Mouse (Mus musculus) gastrocnemius, adult 2 months (tissue): ENCODE data around the gene Zfp113. TPM values are rescaled to one million over a fixed set of nuclear protein-coding genes. Genes with fewer than 3 reads are reported as not detected.
A peak's percentile ranks its signal among the peaks of the same experiment; 100 is the strongest.
"Not testable (repeated sequence)": the region's sequence is repeated elsewhere in the genome, so short reads cannot be mapped to it uniquely, and the experiment has no call there.

Source experiments
- DNase-seq: peaks from one replicate; pipeline ENCODE4 v3.0.0; 2022
- H3K27ac ChIP-seq: fragments of 200-600 bp; 2 replicates; pipeline ENCODE4 v1.8.1; 2022; ENCODE audit warnings: mild to moderate bottlenecking
- H3K4me3 ChIP-seq: fragments of 200-600 bp; 2 replicates; pipeline ENCODE4 v1.8.1; 2022; ENCODE audit warnings: mild to moderate bottlenecking, moderate library complexity
- CTCF ChIP-seq: fragments of 200-600 bp; IDR thresholded peaks from 2 replicates; pipeline ENCODE4 v1.8.1; 2022; ENCODE audit warnings: antibody characterized with exemption, mild to moderate bottlenecking, moderate library complexity
- intact Hi-C: fragments of 180-260 bp; cut with DNase I; formaldehyde crosslinking; loops from one replicate; pipeline ENCODE4 v1.15.1; 2025
- microRNA-seq: library from miRNA; unstranded; fragments of <30 nt; microRNA quantifications from one replicate; pipeline ENCODE4 v1.2.0, GENCODE M21; 2021
- total RNA-seq, 2 experiments: library from RNA; stranded (reverse); gene quantifications; 2 replicates each; pipeline ENCODE4 v1.2.3; 2021

The Zfp113 gene
- total RNA-seq, 2 experiments from 2014 or later = 3.7 to 6.9 TPM

GRCm38 (mm10) chr5:138117199-138118015 is 38.1 kb downstream of the Zfp113 start:
- Histone ChIP-seq H3K27ac (peak overlapping the region; percentile 99), H3K4me3 (peak overlapping the region; percentile 90)
- DNase-seq = no peak
- intact Hi-C loops = loop anchor here (1.0 to 2.0 kb wide), 3 partner anchors 33 to 77 kb away; partner anchors contain the start of genes Mblac1, Zfp113 and Zkscan1
- TF ChIP-seq CTCF = no peak

GRCm38 (mm10) chr5:138116255-138117198 is 39.0 kb downstream of the Zfp113 start, which contains the start of gene Zscan21:
Zscan21 (plus strand) TSS chr5:138116903.
- Histone ChIP-seq H3K4me3 (peak within 1 kb of the TSS; percentile 90), H3K27ac (peak within 1 kb of the TSS; percentile 99)
- intact Hi-C loops = loop anchor here (1.0 to 2.0 kb wide), 3 partner anchors 32 to 78 kb away; partner anchors contain the start of genes Mblac1, Zfp113 and Zkscan1
- DNase-seq = peak; percentile 94
- peak; percentile 28 for TF ChIP-seq CTCF

GRCm38 (mm10) chr5:138109847-138110396 is 45.6 kb downstream of the Zfp113 start:
- H3K4me3 ChIP-seq, intact Hi-C loops, H3K27ac ChIP-seq, DNase-seq: not testable (repeated sequence)
- 0 out of 2 replicates have a peak, but pooled peaks have one; percentile 6 for TF ChIP-seq CTCF

GRCm38 (mm10) chr5:138107130-138107529 is 48.4 kb downstream of the Zfp113 start:
- TF ChIP-seq CTCF = no peak
- H3K4me3 ChIP-seq = no peak overlapping the region
- H3K27ac ChIP-seq = no peak overlapping the region
- DNase-seq = no peak
- intact Hi-C loops = no loop called here

DNA sequence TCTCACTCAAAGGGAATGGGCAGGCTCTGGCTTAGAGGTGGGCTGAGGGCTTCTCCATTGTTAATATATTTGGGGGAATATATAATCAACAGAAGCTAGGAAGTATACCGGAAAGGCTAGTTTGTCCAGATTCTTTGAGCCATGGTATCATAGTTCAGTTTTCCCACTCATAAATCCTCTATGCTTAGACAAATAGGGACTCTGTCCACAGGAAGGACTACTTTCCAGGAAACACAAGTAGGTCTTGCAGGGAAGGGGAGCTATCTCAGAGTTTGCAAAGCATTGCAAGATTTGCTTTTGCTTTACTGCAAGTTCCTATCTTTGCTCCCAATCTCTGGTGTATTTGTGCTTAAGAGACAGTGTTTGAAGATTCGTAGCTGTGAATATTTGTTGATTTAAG is 50.6 kb downstream of the Zfp113 start:
- Histone ChIP-seq H3K27ac (no peak overlapping the region), H3K4me3 (no peak overlapping the region)
- intact Hi-C loops = no loop called here
- no peak for TF ChIP-seq CTCF
- no peak for DNase-seq

GRCm38 (mm10) chr5:138094474-138094873 is 61.1 kb downstream of the Zfp113 start:
- intact Hi-C loops = no loop called here
- no peak for DNase-seq
- Histone ChIP-seq H3K27ac (no peak overlapping the region), H3K4me3 (no peak overlapping the region)
- TF ChIP-seq CTCF = no peak

- intact Hi-C loops = no loop called here
- no peak for TF ChIP-seq CTCF
- Histone ChIP-seq H3K4me3 (no peak overlapping the region), H3K27ac (no peak overlapping the region)
- DNase-seq = no peak
These were observed 62.8 kb downstream of the Zfp113 start for GRCm38 (mm10) chr5:138092771-138093170.

DNA sequence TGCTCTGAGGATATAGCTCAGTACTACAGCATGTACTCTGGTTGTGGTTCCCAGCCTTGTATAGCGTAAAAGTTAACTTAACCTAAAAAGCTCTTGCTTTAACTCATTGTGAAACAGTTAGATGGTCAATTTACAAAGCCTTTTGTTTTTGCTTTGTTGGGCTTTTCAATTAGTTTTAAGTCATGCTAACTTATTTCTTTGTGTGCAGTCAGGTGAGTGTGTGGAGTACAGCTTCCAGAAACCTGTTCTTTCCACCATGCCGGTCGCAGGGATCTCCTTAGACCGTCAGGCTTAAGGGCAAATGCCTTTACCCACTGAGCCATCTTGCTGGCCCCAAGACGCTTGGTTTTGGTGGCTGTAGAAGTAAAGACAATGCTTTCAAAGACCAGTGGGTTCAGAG is 64.8 kb downstream of the Zfp113 start:
- Histone ChIP-seq H3K4me3 (no peak overlapping the region), H3K27ac (no peak overlapping the region)
- intact Hi-C loops = no loop called here
- no peak for TF ChIP-seq CTCF
- no peak for DNase-seq

GRCm38 (mm10) chr5:138090271-138090670 is 65.3 kb downstream of the Zfp113 start:
- intact Hi-C loops = no loop called here
- Histone ChIP-seq H3K4me3 (no peak overlapping the region), H3K27ac (no peak overlapping the region)
- TF ChIP-seq CTCF = peak; percentile 50
- DNase-seq = no peak

Small RNAs within 50 kb of the gene (microRNA-seq; reads per million reads assigned to microRNA genes)
- gene Mir106b = 966 reads per million, percentile 76 among the genes with 10 or more reads in this experiment
- 324 reads per million, percentile 61 among the genes with 10 or more reads in this experiment for gene Mir25
- 2,121 reads per million, percentile 83 among the genes with 10 or more reads in this experiment for gene Mir93

Other genes with a start within 250 kb of the Zfp113 start
- gene Cyp3a13, start 234.1 kb downstream of the Zfp113 start, total RNA-seq = not detected
- gene Gjc3, start 192.6 kb downstream of the Zfp113 start, total RNA-seq = under 1 TPM; 0.31 to 0.51 TPM
- gene Azgp1, start 174.2 kb downstream of the Zfp113 start, total RNA-seq = not detected
- not detected for gene Smok3a, start 134.5 kb downstream of the Zfp113 start, total RNA-seq
- gene Smok3b, start 134.3 kb downstream of the Zfp113 start, total RNA-seq = not detected
- gene Smok3c, start 102.5 kb downstream of the Zfp113 start, total RNA-seq = not detected
- gene Zkscan1, start 70.7 kb downstream of the Zfp113 start, total RNA-seq = 10 to 100 TPM; 10.7 to 10.8 TPM
- 10 to 100 TPM; 12.7 to 17.0 TPM for gene Zscan21, start 38.8 kb downstream of the Zfp113 start, total RNA-seq
- 100 to 1,000 TPM in 1 of 2 experiments, 10 to 100 TPM in 1; 97.7 to 111 TPM for gene Cops6, start 5.3 kb upstream of the Zfp113 start, total RNA-seq
- gene Ap4m1, start 16.3 kb upstream of the Zfp113 start, total RNA-seq = 10 to 100 TPM in 1 of 2 experiments, 1 to 10 TPM in 1; 8.4 to 10.3 TPM
- gene Mcm7, start 16.7 kb upstream of the Zfp113 start, total RNA-seq = 1 to 10 TPM; 8.6 to 9.0 TPM
- gene Taf6, start 31.7 kb upstream of the Zfp113 start, total RNA-seq = 10 to 100 TPM; 30.5 to 33.1 TPM
- gene Cnpy4, start 31.7 kb upstream of the Zfp113 start, total RNA-seq = 1 to 10 TPM; 2.3 to 4.2 TPM
- 1 to 10 TPM; 1.3 to 1.4 TPM for gene Mblac1, start 38.6 kb upstream of the Zfp113 start, total RNA-seq
- under 1 TPM; 0.26 to 0.28 TPM for gene Nxpe5, start 70.2 kb upstream of the Zfp113 start, total RNA-seq
- gene Lamtor4, start 99.7 kb upstream of the Zfp113 start, total RNA-seq = 10 to 100 TPM; 51.7 to 53.8 TPM
- 1 to 10 TPM; 2.3 to 2.6 TPM for gene BC037034, start 108.3 kb upstream of the Zfp113 start, total RNA-seq
- under 1 TPM; 0.13 to 0.42 TPM for gene Gal3st4, start 117.1 kb upstream of the Zfp113 start, total RNA-seq
- not detected for gene Gm43720, start 124.2 kb upstream of the Zfp113 start, total RNA-seq
- gene Gpc2, start 124.3 kb upstream of the Zfp113 start, total RNA-seq = under 1 TPM in 1 of 2 experiments, not detected in 1; 0.06 TPM
- not detected for gene Stag3, start 124.5 kb upstream of the Zfp113 start, total RNA-seq
- not detected for gene Pvrig, start 186.2 kb upstream of the Zfp113 start, total RNA-seq